Mouse (Mus musculus) E14TG2a.4 (cell line): Measurements from ENCODE around the gene Cxcl12.

Source experiments
- CTCF ChIP-seq: conservative IDR thresholded peaks from 2 replicates; pipeline ENCODE4 v1.5.1; 2014; ENCODE audit warnings: low read length
- NANOG ChIP-seq: IDR thresholded peaks from 2 replicates; pipeline ENCODE4 v1.6.1; 2014; ENCODE audit warnings: borderline replicate concordance, low read length, mixed read lengths
- POU5F1 ChIP-seq: IDR thresholded peaks from 2 replicates; pipeline ENCODE4 v1.6.1; 2014; ENCODE audit warnings: low read length, borderline replicate concordance

DNA sequence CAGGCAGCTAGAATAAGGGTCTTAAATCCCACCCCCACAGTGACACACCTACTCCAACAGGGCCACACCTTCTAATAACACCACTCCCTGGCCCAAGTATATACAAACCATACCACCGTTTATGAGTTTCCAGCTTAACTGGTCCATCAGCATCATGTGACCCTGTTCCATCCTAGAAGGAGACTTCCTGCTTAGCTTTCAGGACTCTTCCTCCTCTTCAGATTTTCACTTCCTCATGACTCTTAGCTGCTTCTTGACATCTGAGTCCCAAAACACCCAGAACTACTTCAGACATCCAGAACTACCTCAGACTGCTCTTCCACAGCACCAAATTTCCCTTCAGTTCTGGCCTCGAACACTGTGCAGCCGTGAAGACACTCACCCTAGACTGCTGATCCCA, 22.1 kb downstream of the Cxcl12 start:
- TF ChIP-seq CTCF (no peak), NANOG (no peak), POU5F1 (no peak)
